Mouse (Mus musculus): ENCODE data around the gene Bsph2. TPM values are rescaled to one million over a fixed set of nuclear protein-coding genes. Genes with fewer than 3 reads are reported as not detected.

The Bsph2 gene
- total RNA-seq (2021), result not detected
- long read RNA-seq, experiment 1, result 0 reads
- long read RNA-seq, experiment 2, result 0 reads

GRCm38 (mm10) chr7:13570967-13571366 lies at the start of gene Bsph2:
Gene Bsph2 (minus strand): TSS chr7:13571067.
- no peak for DNase-seq (ENCODE audit: low spot score in 2 of 2)

DNA sequence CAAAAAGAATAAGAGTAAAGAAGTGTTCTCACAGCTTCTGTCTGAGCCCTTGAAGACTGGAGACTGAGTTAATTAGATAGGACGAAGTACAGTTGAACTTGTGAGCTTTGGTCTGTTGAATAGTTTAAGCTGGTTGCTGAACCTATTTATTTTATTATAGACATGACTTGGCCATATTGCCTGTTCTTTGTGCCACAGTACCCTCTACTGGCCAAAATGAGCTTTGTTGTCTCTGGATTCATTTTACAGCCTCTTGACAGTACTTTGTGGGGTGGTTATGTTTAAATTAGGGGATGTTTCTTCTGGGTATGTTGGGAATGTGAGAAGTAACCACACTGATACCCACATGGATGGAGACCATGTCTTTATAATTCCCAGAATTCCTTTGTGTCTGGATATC lies 59.3 kb downstream of the Bsph2 start:
- peak in 1 of 2 experiments; percentile 3 for DNase-seq (ENCODE audit: low spot score in 2 of 2)

Other genes with a start within 250 kb of the Bsph2 start
- gene Pla2g4c, start 246.4 kb downstream of the Bsph2 start, total RNA-seq (2021), result under 1 TPM; 0.41 to 0.48 TPM
- gene Cabp5, start 172.9 kb downstream of the Bsph2 start, total RNA-seq (2021), result under 1 TPM in 1 of 2 experiments, not detected in 1; 0.18 TPM
- gene Bsph1, start 120.2 kb downstream of the Bsph2 start, total RNA-seq (2021), result not detected
- not detected for gene Sult2a5, start 52.9 kb upstream of the Bsph2 start, total RNA-seq (2021)
- gene Sult2a2, start 162.4 kb upstream of the Bsph2 start, total RNA-seq (2021), result not detected

Data from layer of hippocampus, postnatal 14 days (tissue).